Mouse (Mus musculus): Measurements from ENCODE around the gene Gzmm. TPM values are rescaled to one million over a fixed set of nuclear protein-coding genes. Genes with fewer than 3 reads are reported as not detected.

Gene Gzmm
- polyA plus RNA-seq, 1 experiment from 2014 or later, result 0.27 TPM

- DNase-seq (ENCODE audit: low spot score, missing footprints), result no peak
Observed at GRCm38 (mm10) chr10:79712029-79712428, 23.2 kb downstream of the Gzmm start.

GRCm38 (mm10) chr10:79712499-79713126 is 23.8 kb downstream of the Gzmm start:
- H3K9ac ChIP-seq (ENCODE audit: low read length), result no peak overlapping the region
- ATAC-seq (ENCODE audit: low FRiP score) (peak; percentile 41), DNase-seq (ENCODE audit: low spot score, missing footprints) (peak; percentile 98)
- no peak overlapping the region for H3K4me2 ChIP-seq
- peaks cover 12% of the 10 kb centered on the region for H3K4me1 ChIP-seq (ENCODE audit: control insufficient read depth, insufficient read depth, low read length)
- H3K27me3 ChIP-seq (ENCODE audit: control insufficient read depth, insufficient read depth, low read length), result peaks cover 27% of the 10 kb centered on the region
- no peaks in the 10 kb centered on the region for H3K9me3 ChIP-seq (ENCODE audit: control insufficient read depth, low read length)
- 10% methylated on average over 4 of the region's 6 CpGs for WGBS
- no peak overlapping the region for H3K4me3 ChIP-seq (ENCODE audit: low read depth, low read length)
- H3K36me3 ChIP-seq (ENCODE audit: control insufficient read depth, insufficient read depth, low read length), result peaks cover 21% of the 10 kb centered on the region
- H3K27ac ChIP-seq (ENCODE audit: low read depth, low read length), result no peak overlapping the region

More at GRCm38 (mm10) chr10:79712029-79712428, 23.2 kb downstream of the Gzmm start:
- ATAC-seq (ENCODE audit: low FRiP score), result peak; percentile 22; the same call in 1 of the 2 replicates
- no peak overlapping the region for H3K9ac ChIP-seq (ENCODE audit: low read length)
- peaks cover 6% of the 10 kb centered on the region for H3K4me1 ChIP-seq (ENCODE audit: control insufficient read depth, insufficient read depth, low read length)
- WGBS, result 86% methylated on average over 1 of the region's 1 CpGs
- H3K4me2 ChIP-seq, result no peak overlapping the region
- H3K36me3 ChIP-seq (ENCODE audit: control insufficient read depth, insufficient read depth, low read length), result peaks cover 21% of the 10 kb centered on the region
- no peak overlapping the region for H3K4me3 ChIP-seq (ENCODE audit: low read depth, low read length)
- H3K27me3 ChIP-seq (ENCODE audit: control insufficient read depth, insufficient read depth, low read length), result peaks cover 21% of the 10 kb centered on the region
- no peaks in the 10 kb centered on the region for H3K9me3 ChIP-seq (ENCODE audit: control insufficient read depth, low read length)
- no peak overlapping the region for H3K27ac ChIP-seq (ENCODE audit: low read depth, low read length)

- Histone ChIP-seq H3K4me2 (no peak overlapping the region), H3K27me3 (ENCODE audit: control insufficient read depth, insufficient read depth, low read length) (peaks cover 32% of the 10 kb centered on the region), H3K4me1 (ENCODE audit: control insufficient read depth, insufficient read depth, low read length) (peaks cover 13% of the 10 kb centered on the region), H3K36me3 (ENCODE audit: control insufficient read depth, insufficient read depth, low read length) (peaks cover 21% of the 10 kb centered on the region), H3K27ac (ENCODE audit: low read depth, low read length) (no peak overlapping the region), H3K4me3 (ENCODE audit: low read depth, low read length) (no peak overlapping the region), H3K9me3 (ENCODE audit: control insufficient read depth, low read length) (no peaks in the 10 kb centered on the region), H3K9ac (ENCODE audit: low read length) (no peak overlapping the region)
- DNase-seq (ENCODE audit: low spot score, missing footprints), result no peak
- WGBS, result 23% methylated on average over 1 of the region's 1 CpGs
- no peak for ATAC-seq (ENCODE audit: low FRiP score)
Observed at GRCm38 (mm10) chr10:79713163-79713562, 24.3 kb downstream of the Gzmm start.

GRCm38 (mm10) chr10:79714996-79715395 is 26.2 kb downstream of the Gzmm start:
- DNase-seq (ENCODE audit: low spot score, missing footprints) (no peak), ATAC-seq (ENCODE audit: low FRiP score) (no peak)
- WGBS, result 71% methylated on average over 4 of the region's 4 CpGs
- H3K4me2 ChIP-seq, result no peak overlapping the region
- no peaks in the 10 kb centered on the region for H3K9me3 ChIP-seq (ENCODE audit: control insufficient read depth, low read length)
- H3K36me3 ChIP-seq (ENCODE audit: control insufficient read depth, insufficient read depth, low read length), result peaks cover 15% of the 10 kb centered on the region
- no peak overlapping the region for H3K27ac ChIP-seq (ENCODE audit: low read depth, low read length)
- H3K4me1 ChIP-seq (ENCODE audit: control insufficient read depth, insufficient read depth, low read length), result peaks cover 13% of the 10 kb centered on the region
- no peak overlapping the region for H3K9ac ChIP-seq (ENCODE audit: low read length)
- peaks cover 41% of the 10 kb centered on the region for H3K27me3 ChIP-seq (ENCODE audit: control insufficient read depth, insufficient read depth, low read length)
- H3K4me3 ChIP-seq (ENCODE audit: low read depth, low read length), result no peak overlapping the region

GRCm38 (mm10) chr10:79716254-79716987 is 27.6 kb downstream of the Gzmm start, which contains the start of gene Hcn2:
Gene Hcn2, plus strand, starts transcription at chr10:79716634.
- Histone ChIP-seq H3K4me2 (peak within 1 kb of the TSS; percentile 92), H3K4me3 (ENCODE audit: low read depth, low read length) (peak within 1 kb of the TSS; percentile 60), H3K36me3 (ENCODE audit: control insufficient read depth, insufficient read depth, low read length) (peaks cover 5% of the 10 kb centered on the region), H3K27ac (ENCODE audit: low read depth, low read length) (no peak within 1 kb of the TSS), H3K9me3 (ENCODE audit: control insufficient read depth, low read length) (no peaks in the 10 kb centered on the region), H3K27me3 (ENCODE audit: control insufficient read depth, insufficient read depth, low read length) (peaks cover 41% of the 10 kb centered on the region), H3K4me1 (ENCODE audit: control insufficient read depth, insufficient read depth, low read length) (peaks cover 13% of the 10 kb centered on the region), H3K9ac (ENCODE audit: low read length) (peak within 1 kb of the TSS; percentile 54)
- WGBS, result 2% methylated on average over 63 of the region's 91 CpGs
- DNase-seq (ENCODE audit: low spot score, missing footprints), result no peak
- peak; percentile 61; the same call in 1 of the 2 replicates for ATAC-seq (ENCODE audit: low FRiP score)

- Histone ChIP-seq H3K9me3 (ENCODE audit: control insufficient read depth, low read length) (no peaks in the 10 kb centered on the region), H3K27me3 (ENCODE audit: control insufficient read depth, insufficient read depth, low read length) (peaks cover 41% of the 10 kb centered on the region), H3K27ac (ENCODE audit: low read depth, low read length) (no peak overlapping the region), H3K4me3 (ENCODE audit: low read depth, low read length) (peak overlapping the region; percentile 60), H3K4me2 (peak overlapping the region; percentile 92), H3K36me3 (ENCODE audit: control insufficient read depth, insufficient read depth, low read length) (no peaks in the 10 kb centered on the region; the same call in 1 of the 2 replicates), H3K4me1 (ENCODE audit: control insufficient read depth, insufficient read depth, low read length) (peaks cover 13% of the 10 kb centered on the region), H3K9ac (ENCODE audit: low read length) (peak overlapping the region; percentile 54)
- under 1% methylated on average over 38 of the region's 44 CpGs for WGBS
- peak; percentile 8; the same call in 1 of the 2 replicates for ATAC-seq (ENCODE audit: low FRiP score)
- DNase-seq (ENCODE audit: low spot score, missing footprints), result no peak
Observed at GRCm38 (mm10) chr10:79716988-79717355, 28.2 kb downstream of the Gzmm start.

- peaks cover 41% of the 10 kb centered on the region for H3K27me3 ChIP-seq (ENCODE audit: control insufficient read depth, insufficient read depth, low read length)
- no peaks in the 10 kb centered on the region for H3K9me3 ChIP-seq (ENCODE audit: control insufficient read depth, low read length)
- no peak for ATAC-seq (ENCODE audit: low FRiP score)
- no peak overlapping the region for H3K27ac ChIP-seq (ENCODE audit: low read depth, low read length)
- DNase-seq (ENCODE audit: low spot score, missing footprints), result peak; percentile 94
- peak overlapping the region; percentile 60 for H3K4me3 ChIP-seq (ENCODE audit: low read depth, low read length)
- H3K4me1 ChIP-seq (ENCODE audit: control insufficient read depth, insufficient read depth, low read length), result peaks cover 13% of the 10 kb centered on the region
- H3K36me3 ChIP-seq (ENCODE audit: control insufficient read depth, insufficient read depth, low read length), result no peaks in the 10 kb centered on the region
- peak overlapping the region; percentile 92 for H3K4me2 ChIP-seq
- no peak overlapping the region for H3K9ac ChIP-seq (ENCODE audit: low read length)
- 5% methylated on average over 43 of the region's 43 CpGs for WGBS
Observed at GRCm38 (mm10) chr10:79717640-79718357, 29.0 kb downstream of the Gzmm start.

GRCm38 (mm10) chr10:79721089-79721488 is 32.3 kb downstream of the Gzmm start:
- DNase-seq (ENCODE audit: low spot score, missing footprints), result no peak
- Histone ChIP-seq H3K9ac (ENCODE audit: low read length) (no peak overlapping the region), H3K4me1 (ENCODE audit: control insufficient read depth, insufficient read depth, low read length) (peaks cover 13% of the 10 kb centered on the region), H3K9me3 (ENCODE audit: control insufficient read depth, low read length) (no peaks in the 10 kb centered on the region), H3K36me3 (ENCODE audit: control insufficient read depth, insufficient read depth, low read length) (no peaks in the 10 kb centered on the region), H3K4me2 (no peak overlapping the region), H3K27me3 (ENCODE audit: control insufficient read depth, insufficient read depth, low read length) (peaks cover 30% of the 10 kb centered on the region), H3K4me3 (ENCODE audit: low read depth, low read length) (no peak overlapping the region), H3K27ac (ENCODE audit: low read depth, low read length) (no peak overlapping the region)
- no peak for ATAC-seq (ENCODE audit: low FRiP score)
- 70% methylated on average over 5 of the region's 5 CpGs for WGBS

- H3K27me3 ChIP-seq (ENCODE audit: control insufficient read depth, insufficient read depth, low read length), result peaks cover 10% of the 10 kb centered on the region
- DNase-seq (ENCODE audit: low spot score, missing footprints) (no peak), ATAC-seq (ENCODE audit: low FRiP score) (no peak)
- H3K36me3 ChIP-seq (ENCODE audit: control insufficient read depth, insufficient read depth, low read length), result no peaks in the 10 kb centered on the region
- no peaks in the 10 kb centered on the region for H3K9me3 ChIP-seq (ENCODE audit: control insufficient read depth, low read length)
- H3K27ac ChIP-seq (ENCODE audit: low read depth, low read length), result no peak overlapping the region
- H3K4me3 ChIP-seq (ENCODE audit: low read depth, low read length), result no peak overlapping the region
- no peak overlapping the region for H3K4me2 ChIP-seq
- no peaks in the 10 kb centered on the region for H3K4me1 ChIP-seq (ENCODE audit: control insufficient read depth, insufficient read depth, low read length)
- WGBS, result 69% methylated on average over 6 of the region's 6 CpGs
- no peak overlapping the region for H3K9ac ChIP-seq (ENCODE audit: low read length)
Observed at GRCm38 (mm10) chr10:79723047-79723446, 34.2 kb downstream of the Gzmm start.
